Mouse (Mus musculus) T-cell, adult 2 months (primary cell): Measurements from ENCODE around the gene Psmc1.

ENCODE experiments used
- DNase-seq: peaks from one replicate; pipeline ENCODE4 v3.0.0; 2022; ENCODE audit warnings: low spot score

Psmc1 gene

GRCm38 (mm10) chr12:100124913-100125798 is 15.2 kb downstream of the Psmc1 start:
- DNase-seq: no peak

GRCm38 (mm10) chr12:100126968-100127865 is 17.3 kb downstream of the Psmc1 start:
- DNase-seq: no peak

- no peak for DNase-seq
These were observed 18.0 kb downstream of the Psmc1 start for GRCm38 (mm10) chr12:100127866-100128480.

GRCm38 (mm10) chr12:100128522-100128921 is 18.6 kb downstream of the Psmc1 start:
- DNase-seq: no peak

GRCm38 (mm10) chr12:100128961-100129360 is 19.0 kb downstream of the Psmc1 start:
- no peak for DNase-seq

GRCm38 (mm10) chr12:100131167-100131566 is 21.2 kb downstream of the Psmc1 start:
- no peak for DNase-seq

GRCm38 (mm10) chr12:100131655-100132054 is 21.7 kb downstream of the Psmc1 start:
- DNase-seq: peak; percentile 62

GRCm38 (mm10) chr12:100134395-100134936 is 24.5 kb downstream of the Psmc1 start:
- DNase-seq: no peak

GRCm38 (mm10) chr12:100135117-100135516 is 25.2 kb downstream of the Psmc1 start:
- DNase-seq: no peak

GRCm38 (mm10) chr12:100142848-100143523 is 33.0 kb downstream of the Psmc1 start:
- no peak for DNase-seq

GRCm38 (mm10) chr12:100143737-100144136 is 33.8 kb downstream of the Psmc1 start:
- DNase-seq: no peak

GRCm38 (mm10) chr12:100144269-100144668 is 34.3 kb downstream of the Psmc1 start:
- no peak for DNase-seq

GRCm38 (mm10) chr12:100152466-100152865 is 42.5 kb downstream of the Psmc1 start:
- DNase-seq: no peak

- peak; percentile 90 for DNase-seq
These were observed 49.5 kb downstream of the Psmc1 start, which contains the start of gene Nrde2 for GRCm38 (mm10) chr12:100159261-100159975. Nrde2 (minus strand) TSS chr12:100159653.

GRCm38 (mm10) chr12:100164991-100165500 is 55.1 kb downstream of the Psmc1 start:
- DNase-seq: peak; percentile 65

GRCm38 (mm10) chr12:100166177-100166576 is 56.2 kb downstream of the Psmc1 start:
- DNase-seq: peak; percentile 33

GRCm38 (mm10) chr12:100166939-100167338 is 57.0 kb downstream of the Psmc1 start:
- no peak for DNase-seq

GRCm38 (mm10) chr12:100167502-100167901 is 57.5 kb downstream of the Psmc1 start:
- no peak for DNase-seq

GRCm38 (mm10) chr12:100167931-100168871 is 58.2 kb downstream of the Psmc1 start:
- peak; percentile 43 for DNase-seq
